Comparison of ENCODE assay signal across 9 mouse cellular contexts in the genomic region with DNA sequence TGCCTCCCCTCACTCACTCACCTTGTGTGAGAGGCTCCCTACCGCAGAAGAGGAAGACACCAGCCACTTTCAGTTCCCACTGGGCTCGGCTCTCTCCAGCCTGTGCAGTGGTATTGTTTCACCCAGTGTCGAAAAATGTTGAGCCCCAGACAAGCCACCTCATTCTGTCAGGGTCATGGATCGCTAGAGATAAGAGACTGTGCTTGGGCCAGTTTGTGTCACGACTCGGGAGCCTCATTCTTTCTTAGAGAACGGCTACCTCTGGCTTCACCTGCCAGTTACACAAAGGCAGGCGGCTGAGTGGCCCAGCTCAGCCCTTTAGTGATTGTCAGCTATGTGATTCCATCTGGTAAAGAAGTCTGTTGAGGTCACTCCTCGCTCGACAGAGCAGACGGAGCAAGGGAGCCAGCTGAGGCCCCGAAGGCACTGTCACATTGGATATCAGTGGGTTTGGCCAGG. TPM values are rescaled to one million over a fixed set of nuclear protein-coding genes. Genes with fewer than 3 reads are reported as not detected.
DNase-seq lines count a peak whose midpoint lies in the region; ATAC-seq lines count a peak whose summit lies in the region.
"Had no signal": no experiment of that assay in that cellular context is flagged by ENCODE, and none has a peak within 500 bp of the region (broad histone marks: within the 10 kb centered on the region; RNA-seq: fewer than 3 reads in every experiment).

No protein-coding gene starts in this region.

- no peak overlapping the region for H3K4me2 ChIP-seq in hindbrain, embryonic 14.5 days (replicated peaks)
- peak overlapping the region; percentile 17 for H3K4me2 ChIP-seq in midbrain, embryonic 13.5 days (replicated peaks)
- H3K4me2 ChIP-seq: limb, embryonic 12.5 days had no signal

- 31% methylated on average over 12 of the region's 12 CpGs for WGBS in hindbrain, embryonic 14.5 days
- WGBS in midbrain, embryonic 13.5 days = 36% methylated on average over 12 of the region's 12 CpGs

- no peaks in the 10 kb centered on the region for H3K36me3 ChIP-seq in hindbrain, embryonic 14.5 days (replicated peaks; ENCODE audit: control insufficient read depth, insufficient read depth)
- H3K36me3 ChIP-seq in midbrain, embryonic 13.5 days = no peaks in the 10 kb centered on the region

- H3K9me3 ChIP-seq in hindbrain, embryonic 14.5 days (ENCODE audit: control insufficient read depth, low read length) = no peaks in the 10 kb centered on the region
- no peaks in the 10 kb centered on the region for H3K9me3 ChIP-seq in midbrain, embryonic 13.5 days
- H3K9me3 ChIP-seq: limb, embryonic 12.5 days had no signal

- peaks cover 64% of the 10 kb centered on the region for H3K4me1 ChIP-seq in hindbrain, embryonic 14.5 days (replicated peaks; ENCODE audit: control insufficient read depth, insufficient read depth, low read length)
- H3K4me1 ChIP-seq in midbrain, embryonic 13.5 days (replicated peaks) = peaks cover 88% of the 10 kb centered on the region

- H3K9ac ChIP-seq in hindbrain, embryonic 14.5 days = peak overlapping the region; percentile 16; the same call in 1 of the 2 replicates
- H3K9ac ChIP-seq in midbrain, embryonic 13.5 days (replicated peaks) = no peak overlapping the region
- H3K9ac ChIP-seq: limb, embryonic 12.5 days had no signal

- no peak for ATAC-seq in hindbrain, embryonic 14.5 days (ENCODE audit: low FRiP score)
- ATAC-seq in midbrain, embryonic 13.5 days = no peak

- DNase-seq in adrenal gland, adult 2 months = peak; percentile 71
- DNase-seq in adrenal gland, adult 8-10 months = no peak
- DNase-seq in A20 (ENCODE audit: low read depth, low spot score) = peak; percentile 84
- no peak for DNase-seq in hindbrain, embryonic 14.5 days (ENCODE audit: low spot score)
- no peak for DNase-seq in right cerebral cortex, adult 18-20 months
- DNase-seq in c-Kit-positive CD71-positive TER-119-positive erythroid progenitor cells, embryonic 14.5 days (ENCODE audit: low spot score) = no peak
- DNase-seq in layer of hippocampus, postnatal 36 days = no peak

- no peak overlapping the region for H3K4me3 ChIP-seq in hindbrain, embryonic 14.5 days (replicated peaks; ENCODE audit: low read length)
- no peak overlapping the region for H3K4me3 ChIP-seq in midbrain, embryonic 13.5 days (replicated peaks)
- H3K4me3 ChIP-seq: limb, embryonic 12.5 days had no signal

- H3K27me3 ChIP-seq in hindbrain, embryonic 14.5 days (ENCODE audit: control insufficient read depth, insufficient read depth, low read length) = no peaks in the 10 kb centered on the region
- H3K27me3 ChIP-seq in midbrain, embryonic 13.5 days = no peaks in the 10 kb centered on the region
- H3K27me3 ChIP-seq: limb, embryonic 12.5 days had no signal

- peak overlapping the region; percentile 27 for H3K27ac ChIP-seq in hindbrain, embryonic 14.5 days
- peak overlapping the region; percentile 58 for H3K27ac ChIP-seq in midbrain, embryonic 13.5 days
- H3K27ac ChIP-seq: limb, embryonic 12.5 days had no signal

RNA-seq across cellular contexts. Expression of a gene that starts 17.0 kb away (rescaled TPM):
- total RNA-seq in adrenal gland, adult 2 months (2021) = 10 to 100 TPM; 57.7 to 66.4 TPM
- polyA plus RNA-seq in adrenal gland, adult 2 months (2012; rRNA removed) = 55.1 and 65.8 TPM in 2 replicates
- total RNA-seq in adrenal gland, adult 8-10 months (2022) = 10 to 100 TPM; 58.6 to 86.9 (median 67.8) TPM
- polyA plus RNA-seq in hindbrain, embryonic 14.5 days (2014; fragmentation: Nextera tagmentation; extraction: Ambion mirVana) = 17.4 and 19.7 TPM in 2 replicates
- 22.8 and 24.0 TPM in 2 replicates for polyA plus RNA-seq in midbrain, embryonic 13.5 days (2015; fragmentation: Nextera tagmentation; extraction: Ambion mirVana)
- 10 to 100 TPM; 21.6 to 24.1 TPM for total RNA-seq in layer of hippocampus, postnatal 36 days (2021)

RNA-seq across cellular contexts. Expression of a gene that starts 28.9 kb away (rescaled TPM):
- 10 to 100 TPM; 66.7 to 75.3 TPM for total RNA-seq in adrenal gland, adult 2 months (2021)
- 110 and 126 TPM in 2 replicates for polyA plus RNA-seq in adrenal gland, adult 2 months (2012; rRNA removed)
- 100 to 1,000 TPM in 1 of 4 experiments, 10 to 100 TPM in 3; 64.7 to 105 (median 85.9) TPM for total RNA-seq in adrenal gland, adult 8-10 months (2022)
- polyA plus RNA-seq in hindbrain, embryonic 14.5 days (2014; fragmentation: Nextera tagmentation; extraction: Ambion mirVana) = 29.8 and 41.1 TPM in 2 replicates
- polyA plus RNA-seq in midbrain, embryonic 13.5 days (2015; fragmentation: Nextera tagmentation; extraction: Ambion mirVana) = 30.1 and 38.1 TPM in 2 replicates
- total RNA-seq in layer of hippocampus, postnatal 36 days (2021) = 10 to 100 TPM; 21.0 to 25.4 TPM

RNA-seq across cellular contexts. Expression of a gene that starts 29.0 kb away (rescaled TPM):
- 1 to 10 TPM; 3.6 to 4.6 TPM for total RNA-seq in adrenal gland, adult 2 months (2021)
- polyA plus RNA-seq in adrenal gland, adult 2 months (2012; rRNA removed) = 2.6 and 2.9 TPM in 2 replicates
- 1 to 10 TPM; 4.2 to 6.1 (median 5.3) TPM for total RNA-seq in adrenal gland, adult 8-10 months (2022)
- 3.4 and 3.8 TPM in 2 replicates for polyA plus RNA-seq in hindbrain, embryonic 14.5 days (2014; fragmentation: Nextera tagmentation; extraction: Ambion mirVana)
- 4.2 and 4.3 TPM in 2 replicates for polyA plus RNA-seq in midbrain, embryonic 13.5 days (2015; fragmentation: Nextera tagmentation; extraction: Ambion mirVana)
- total RNA-seq in layer of hippocampus, postnatal 36 days (2021) = 1 to 10 TPM; 6.9 to 7.3 TPM

RNA-seq across cellular contexts. Expression of a gene that starts 42.5 kb away (rescaled TPM):
- total RNA-seq in adrenal gland, adult 2 months (2021) = 1 to 10 TPM in 1 of 2 experiments, under 1 TPM in 1; 0.89 to 1.2 TPM
- polyA plus RNA-seq in adrenal gland, adult 2 months (2012; rRNA removed) = 0.66 TPM in 2 replicates
- total RNA-seq in adrenal gland, adult 8-10 months (2022) = 1 to 10 TPM; 1.7 to 2.2 (median 1.9) TPM
- polyA plus RNA-seq in hindbrain, embryonic 14.5 days (2014; fragmentation: Nextera tagmentation; extraction: Ambion mirVana) = 1.3 and 1.7 TPM in 2 replicates
- polyA plus RNA-seq in midbrain, embryonic 13.5 days (2015; fragmentation: Nextera tagmentation; extraction: Ambion mirVana) = 1.9 and 2.0 TPM in 2 replicates
- 1 to 10 TPM; 1.7 to 2.9 TPM for total RNA-seq in layer of hippocampus, postnatal 36 days (2021)

RNA-seq across cellular contexts. Expression of a gene that starts 57.3 kb away (rescaled TPM):
- 10 to 100 TPM; 35.7 to 50.1 TPM for total RNA-seq in adrenal gland, adult 2 months (2021)
- 38.7 and 45.6 TPM in 2 replicates for polyA plus RNA-seq in adrenal gland, adult 2 months (2012; rRNA removed)
- total RNA-seq in adrenal gland, adult 8-10 months (2022) = 10 to 100 TPM; 54.9 to 59.1 (median 57.7) TPM
- 67.8 and 70.4 TPM in 2 replicates for polyA plus RNA-seq in hindbrain, embryonic 14.5 days (2014; fragmentation: Nextera tagmentation; extraction: Ambion mirVana)
- 63.8 and 64.3 TPM in 2 replicates for polyA plus RNA-seq in midbrain, embryonic 13.5 days (2015; fragmentation: Nextera tagmentation; extraction: Ambion mirVana)
- 10 to 100 TPM; 41.4 to 44.5 TPM for total RNA-seq in layer of hippocampus, postnatal 36 days (2021)

Comparison
In these comparisons a context has a peak if more than half of its experiments do, and no peak if none do; other contexts are left out.
1. DNase-seq: peak in adrenal gland, adult 2 months (single experiment) and A20 (single experiment); none in adrenal gland, adult 8-10 months (single experiment), hindbrain, embryonic 14.5 days (single experiment), right cerebral cortex, adult 18-20 months (single experiment), c-Kit-positive CD71-positive TER-119-positive erythroid progenitor cells, embryonic 14.5 days (single experiment) and layer of hippocampus, postnatal 36 days (0 of 2).